8 mouse cellular contexts compared by ENCODE assay signal in genomic region chr13:96542081-96542889, GRCm38 (mm10). TPM values are rescaled to one million over a fixed set of nuclear protein-coding genes. Genes with fewer than 3 reads are reported as not detected.
DNase-seq lines count a peak whose midpoint lies in the region; ATAC-seq and TF ChIP-seq lines count a peak whose summit lies in the region.

Gene Polk, minus strand, starts transcription at chr13:96542579.
Gene Col4a3bp, plus strand, starts transcription at chr13:96542618.

- no peak for TF ChIP-seq CTCF in liver, embryonic 14.5 days (IDR thresholded peaks at IDR 0.05; ENCODE audit: low read depth)
- peak; percentile 5; the same call in 1 of the 2 replicates for TF ChIP-seq CTCF in stomach, postnatal 0 days (IDR thresholded peaks at IDR 0.05; ENCODE audit: low read depth)

- DNase-seq in CD8-positive naive resting alpha-beta T cell, adult 2 months (ENCODE audit: low read depth in 2 of 2, low spot score in 2 of 2), result peak; percentile 93 to 95
- peak; percentile 95 for DNase-seq in c-Kit-positive CD71-negative TER-119-negative erythroid progenitor cells, embryonic 14.5 days (ENCODE audit: low read depth)
- peak; percentile 94 for DNase-seq in forebrain, embryonic 10.5 days (ENCODE audit: extremely low spot score, low spot score)
- peak; percentile 96 to 98 for DNase-seq in kidney, postnatal 25 days
- DNase-seq in liver, embryonic 14.5 days (ENCODE audit: low read depth in 3 of 3, low spot score in 3 of 3), result peak; percentile 95 to 98 (median 96)
- peak; percentile 99 for DNase-seq in neural tube, embryonic 11.5 days (ENCODE audit: low spot score)
- DNase-seq in stomach, postnatal 0 days (ENCODE audit: low spot score), result peak; percentile 99

- no peaks in the 10 kb centered on the region for H3K9me3 ChIP-seq in forebrain, embryonic 10.5 days
- no peaks in the 10 kb centered on the region for H3K9me3 ChIP-seq in heart, embryonic 15.5 days (replicated peaks)
- H3K9me3 ChIP-seq in liver, embryonic 14.5 days (ENCODE audit: control insufficient read depth, low read length), result no peaks in the 10 kb centered on the region
- no peaks in the 10 kb centered on the region for H3K9me3 ChIP-seq in neural tube, embryonic 11.5 days (ENCODE audit: control insufficient read depth, low read length)
- H3K9me3 ChIP-seq in stomach, postnatal 0 days (ENCODE audit: control insufficient read depth, low read length), result no peaks in the 10 kb centered on the region

- TF ChIP-seq EP300 in liver, embryonic 14.5 days (IDR thresholded peaks at IDR 0.05; ENCODE audit: low read depth), result no peak
- no peak for TF ChIP-seq EP300 in stomach, postnatal 0 days (optimal IDR thresholded peaks at IDR 0.05)

- WGBS in forebrain, embryonic 10.5 days, result under 1% methylated on average over 46 of the region's 50 CpGs
- under 1% methylated on average over 48 of the region's 50 CpGs for WGBS in heart, embryonic 15.5 days
- WGBS in liver, embryonic 14.5 days (ENCODE audit: insufficient replicate concordance), result under 1% methylated on average over 47 of the region's 50 CpGs
- WGBS in neural tube, embryonic 11.5 days, result under 1% methylated on average over 46 of the region's 50 CpGs
- under 1% methylated on average over 36 of the region's 50 CpGs for WGBS in stomach, postnatal 0 days

- peaks cover 19% of the 10 kb centered on the region for H3K4me1 ChIP-seq in forebrain, embryonic 10.5 days
- H3K4me1 ChIP-seq in heart, embryonic 15.5 days (replicated peaks), result peaks cover 9% of the 10 kb centered on the region; the same call in 1 of the 2 replicates
- peaks cover under 1 to 8% of the 10 kb centered on the region in 2 experiments; a peak in 3 of 4 replicates for H3K4me1 ChIP-seq in liver, embryonic 14.5 days (replicated peaks; ENCODE audit: control insufficient read depth in 2 of 2, insufficient read depth in 2 of 2, low read length in 1 of 2)
- H3K4me1 ChIP-seq in neural tube, embryonic 11.5 days (ENCODE audit: control insufficient read depth, insufficient read depth, low read length), result no peaks in the 10 kb centered on the region
- no peaks in the 10 kb centered on the region for H3K4me1 ChIP-seq in stomach, postnatal 0 days (replicated peaks; ENCODE audit: control insufficient read depth, insufficient read depth)

- H3K36me3 ChIP-seq in forebrain, embryonic 10.5 days (replicated peaks), result no peaks in the 10 kb centered on the region
- no peaks in the 10 kb centered on the region for H3K36me3 ChIP-seq in heart, embryonic 15.5 days
- H3K36me3 ChIP-seq in liver, embryonic 14.5 days (replicated peaks; ENCODE audit: control insufficient read depth, insufficient read depth, low read depth), result no peaks in the 10 kb centered on the region
- H3K36me3 ChIP-seq in neural tube, embryonic 11.5 days (ENCODE audit: control insufficient read depth, insufficient read depth, low read length), result no peaks in the 10 kb centered on the region
- no peaks in the 10 kb centered on the region for H3K36me3 ChIP-seq in stomach, postnatal 0 days (ENCODE audit: control insufficient read depth, insufficient read depth, low read length)

- H3K27ac ChIP-seq in forebrain, embryonic 10.5 days, result peak within 1 kb of the TSS; percentile 96
- peak within 1 kb of the TSS; percentile 96 for H3K27ac ChIP-seq in heart, embryonic 15.5 days
- H3K27ac ChIP-seq in liver, embryonic 14.5 days, result peak within 1 kb of the TSS; percentile 76
- peak within 1 kb of the TSS; percentile 86 for H3K27ac ChIP-seq in neural tube, embryonic 11.5 days (ENCODE audit: low read depth, low read length)
- peak within 1 kb of the TSS; percentile 96 for H3K27ac ChIP-seq in stomach, postnatal 0 days (replicated peaks)

- peak; percentile 99 for ATAC-seq in heart, embryonic 15.5 days (replicated peaks; ENCODE audit: insufficient number of reproducible peaks, insufficient read depth, low FRiP score, low read depth)
- ATAC-seq in liver, embryonic 14.5 days (ENCODE audit: insufficient read depth), result peak; percentile 99
- ATAC-seq in neural tube, embryonic 11.5 days (ENCODE audit: insufficient read depth, low FRiP score, low TSS enrichment), result peak; percentile 98
- ATAC-seq in stomach, postnatal 0 days (ENCODE audit: low FRiP score, low TSS enrichment), result peak; percentile 99

- H3K4me2 ChIP-seq in heart, embryonic 15.5 days, result peak within 1 kb of the TSS; percentile 77
- H3K4me2 ChIP-seq in liver, embryonic 14.5 days (ENCODE audit: low read depth), result peak within 1 kb of the TSS; percentile 69
- peak within 1 kb of the TSS; percentile 85 for H3K4me2 ChIP-seq in neural tube, embryonic 11.5 days (ENCODE audit: low read depth)
- H3K4me2 ChIP-seq in stomach, postnatal 0 days (replicated peaks; ENCODE audit: low read depth), result peak within 1 kb of the TSS; percentile 71

- H3K27me3 ChIP-seq in forebrain, embryonic 10.5 days (ENCODE audit: poor library complexity, severe bottlenecking), result no peaks in the 10 kb centered on the region
- no peaks in the 10 kb centered on the region for H3K27me3 ChIP-seq in heart, embryonic 15.5 days
- no peaks in the 10 kb centered on the region for H3K27me3 ChIP-seq in liver, embryonic 14.5 days (ENCODE audit: control insufficient read depth, insufficient read depth, low read length)
- no peaks in the 10 kb centered on the region for H3K27me3 ChIP-seq in neural tube, embryonic 11.5 days (ENCODE audit: control insufficient read depth, insufficient read depth, low read length)
- H3K27me3 ChIP-seq in stomach, postnatal 0 days (ENCODE audit: control insufficient read depth, insufficient read depth, low read length), result no peaks in the 10 kb centered on the region

- H3K4me3 ChIP-seq in forebrain, embryonic 10.5 days, result peak within 1 kb of the TSS; percentile 99
- peak within 1 kb of the TSS; percentile 83 for H3K4me3 ChIP-seq in heart, embryonic 15.5 days
- peak within 1 kb of the TSS; percentile 93 to 100 for H3K4me3 ChIP-seq in liver, embryonic 14.5 days (ENCODE audit: insufficient read depth in 1 of 2, low read depth in 2 of 2, low read length in 2 of 2)
- peak within 1 kb of the TSS; percentile 95 for H3K4me3 ChIP-seq in neural tube, embryonic 11.5 days (ENCODE audit: low read depth, low read length)
- peak within 1 kb of the TSS; percentile 99 for H3K4me3 ChIP-seq in stomach, postnatal 0 days (ENCODE audit: low read depth, low read length)

- peak within 1 kb of the TSS; percentile 98 for H3K9ac ChIP-seq in heart, embryonic 15.5 days
- peak within 1 kb of the TSS; percentile 99 for H3K9ac ChIP-seq in liver, embryonic 14.5 days (replicated peaks)
- H3K9ac ChIP-seq in neural tube, embryonic 11.5 days (ENCODE audit: low read length), result peak within 1 kb of the TSS; percentile 92
- peak within 1 kb of the TSS; percentile 98 for H3K9ac ChIP-seq in stomach, postnatal 0 days (ENCODE audit: low read length)

RNA-seq across cellular contexts. Expression of gene Polk, which starts in this region (rescaled TPM):
- polyA plus RNA-seq in forebrain, embryonic 10.5 days (2016; fragmentation: Nextera tagmentation; extraction: Ambion mirVana), result 9.0 and 9.3 TPM in 2 replicates
- 6.4 and 7.2 TPM in 2 replicates for polyA plus RNA-seq in heart, embryonic 15.5 days (2015; fragmentation: Nextera tagmentation; extraction: Ambion mirVana)
- polyA plus RNA-seq in liver, embryonic 14.5 days (2012; rRNA removed), result 1.6 and 2.7 TPM in 2 replicates
- 3.3 and 3.5 TPM in 2 replicates for polyA plus RNA-seq in liver, embryonic 14.5 days (2014; fragmentation: Nextera tagmentation; extraction: Ambion mirVana)
- polyA plus RNA-seq in neural tube, embryonic 11.5 days (2014; fragmentation: Nextera tagmentation; extraction: Ambion mirVana), result 6.0 and 6.7 TPM in 2 replicates
- 4.2 and 5.0 TPM in 2 replicates for polyA plus RNA-seq in stomach, postnatal 0 days (2015; fragmentation: Nextera tagmentation; extraction: Ambion mirVana)

RNA-seq across cellular contexts. Expression of gene Col4a3bp, which starts in this region (rescaled TPM):
- polyA plus RNA-seq in forebrain, embryonic 10.5 days (2016; fragmentation: Nextera tagmentation; extraction: Ambion mirVana), result 5.8 and 6.4 TPM in 2 replicates
- 8.3 and 8.4 TPM in 2 replicates for polyA plus RNA-seq in heart, embryonic 15.5 days (2015; fragmentation: Nextera tagmentation; extraction: Ambion mirVana)
- 4.0 and 5.7 TPM in 2 replicates for polyA plus RNA-seq in liver, embryonic 14.5 days (2012; rRNA removed)
- 3.3 and 4.5 TPM in 2 replicates for polyA plus RNA-seq in liver, embryonic 14.5 days (2014; fragmentation: Nextera tagmentation; extraction: Ambion mirVana)
- polyA plus RNA-seq in neural tube, embryonic 11.5 days (2014; fragmentation: Nextera tagmentation; extraction: Ambion mirVana), result 5.9 and 6.8 TPM in 2 replicates
- polyA plus RNA-seq in stomach, postnatal 0 days (2015; fragmentation: Nextera tagmentation; extraction: Ambion mirVana), result 6.0 and 7.0 TPM in 2 replicates

Comparison
In these comparisons a context has a peak if more than half of its experiments do, and no peak if none do; other contexts are left out.
1. Peak in every context shown above with its lines: DNase-seq, ATAC-seq, H3K4me3 ChIP-seq and H3K27ac ChIP-seq.